Mouse (Mus musculus): ENCODE measurements around the gene Sgf29.

DNA sequence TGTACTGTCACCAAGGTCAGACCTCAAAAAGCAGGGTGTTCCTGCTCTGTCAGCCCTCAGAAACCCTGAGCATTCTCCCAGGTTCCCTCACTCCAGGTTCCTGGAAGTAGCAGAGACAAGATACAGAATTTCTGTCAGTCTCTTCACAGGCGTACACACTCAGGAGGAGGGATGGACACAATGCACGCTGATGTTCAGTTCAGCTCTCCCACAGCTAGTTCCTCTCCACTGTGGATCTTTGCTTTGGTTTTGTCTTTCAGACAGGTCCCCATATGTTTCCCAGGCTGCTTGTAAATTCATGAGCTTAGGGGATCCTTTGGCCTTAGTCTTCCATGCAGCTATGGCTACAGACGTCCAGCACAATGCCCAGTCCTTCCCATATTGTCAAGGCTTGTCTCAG lies 47.8 kb downstream of the Sgf29 start:
- TF ChIP-seq GATA1 (IDR thresholded peaks at IDR 0.05; ENCODE audit: borderline replicate concordance, low read length) (no peak), FLI1 (IDR thresholded peaks at IDR 0.05; ENCODE audit: low read length) (no peak)
